Mouse (Mus musculus): Measurements from ENCODE around the gene Krtap22-2. TPM values are rescaled to one million over a fixed set of nuclear protein-coding genes. Genes with fewer than 3 reads are reported as not detected.

The Krtap22-2 gene
- polyA plus RNA-seq, 1 experiment from 2014 or later = not detected

Other genes with a start within 250 kb of the Krtap22-2 start
- not detected in 2 replicates for gene 2310057N15Rik, start 236.6 kb downstream of the Krtap22-2 start, polyA plus RNA-seq (2014; fragmentation: Nextera tagmentation; extraction: Ambion mirVana)
- not detected in 2 replicates for gene Gm5965, start 232.9 kb downstream of the Krtap22-2 start, polyA plus RNA-seq (2014; fragmentation: Nextera tagmentation; extraction: Ambion mirVana)
- gene Gm20741, start 198.5 kb downstream of the Krtap22-2 start, polyA plus RNA-seq (2014; fragmentation: Nextera tagmentation; extraction: Ambion mirVana) = not detected in 2 replicates
- not detected in 2 replicates for gene Krtap15, start 190.5 kb downstream of the Krtap22-2 start, polyA plus RNA-seq (2014; fragmentation: Nextera tagmentation; extraction: Ambion mirVana)
- gene Krtap14, start 184.6 kb downstream of the Krtap22-2 start, polyA plus RNA-seq (2014; fragmentation: Nextera tagmentation; extraction: Ambion mirVana) = not detected in 2 replicates
- not detected in 2 replicates for gene Krtap19-1, start 141.3 kb downstream of the Krtap22-2 start, polyA plus RNA-seq (2014; fragmentation: Nextera tagmentation; extraction: Ambion mirVana)
- not detected in 2 replicates for gene Krtap19-2, start 136.5 kb downstream of the Krtap22-2 start, polyA plus RNA-seq (2014; fragmentation: Nextera tagmentation; extraction: Ambion mirVana)
- not detected in 2 replicates for gene Krtap19-3, start 132.7 kb downstream of the Krtap22-2 start, polyA plus RNA-seq (2014; fragmentation: Nextera tagmentation; extraction: Ambion mirVana)
- not detected in 2 replicates for gene Krtap19-4, start 125.7 kb downstream of the Krtap22-2 start, polyA plus RNA-seq (2014; fragmentation: Nextera tagmentation; extraction: Ambion mirVana)
- gene Krtap19-5, start 114.3 kb downstream of the Krtap22-2 start, polyA plus RNA-seq (2014; fragmentation: Nextera tagmentation; extraction: Ambion mirVana) = not detected in 2 replicates
- not detected in 2 replicates for gene Krtap19-9b, start 78.5 kb downstream of the Krtap22-2 start, polyA plus RNA-seq (2014; fragmentation: Nextera tagmentation; extraction: Ambion mirVana)
- gene Krtap16-3, start 47.9 kb downstream of the Krtap22-2 start, polyA plus RNA-seq (2014; fragmentation: Nextera tagmentation; extraction: Ambion mirVana) = not detected in 2 replicates
- not detected in 2 replicates for gene Gm10229, start 4.5 kb upstream of the Krtap22-2 start, polyA plus RNA-seq (2014; fragmentation: Nextera tagmentation; extraction: Ambion mirVana)
- gene Krtap6-1, start 20.9 kb upstream of the Krtap22-2 start, polyA plus RNA-seq (2014; fragmentation: Nextera tagmentation; extraction: Ambion mirVana) = not detected in 2 replicates
- gene Gm10228, start 30.7 kb upstream of the Krtap22-2 start, polyA plus RNA-seq (2014; fragmentation: Nextera tagmentation; extraction: Ambion mirVana) = not detected in 2 replicates
- not detected in 2 replicates for gene Krtap6-5, start 37.1 kb upstream of the Krtap22-2 start, polyA plus RNA-seq (2014; fragmentation: Nextera tagmentation; extraction: Ambion mirVana)
- not detected in 2 replicates for gene 1110025L11Rik, start 53.2 kb upstream of the Krtap22-2 start, polyA plus RNA-seq (2014; fragmentation: Nextera tagmentation; extraction: Ambion mirVana)
- not detected in 2 replicates for gene Krtap6-3, start 73.3 kb upstream of the Krtap22-2 start, polyA plus RNA-seq (2014; fragmentation: Nextera tagmentation; extraction: Ambion mirVana)
- not detected in 2 replicates for gene Gm6358, start 130.1 kb upstream of the Krtap22-2 start, polyA plus RNA-seq (2014; fragmentation: Nextera tagmentation; extraction: Ambion mirVana)
- not detected in 2 replicates for gene Gm10061, start 140.3 kb upstream of the Krtap22-2 start, polyA plus RNA-seq (2014; fragmentation: Nextera tagmentation; extraction: Ambion mirVana)
- gene Gm9789, start 147.2 kb upstream of the Krtap22-2 start, polyA plus RNA-seq (2014; fragmentation: Nextera tagmentation; extraction: Ambion mirVana) = not detected in 2 replicates
- not detected in 2 replicates for gene Gm7735, start 158.7 kb upstream of the Krtap22-2 start, polyA plus RNA-seq (2014; fragmentation: Nextera tagmentation; extraction: Ambion mirVana)
- gene 1110057P08Rik, start 164.0 kb upstream of the Krtap22-2 start, polyA plus RNA-seq (2014; fragmentation: Nextera tagmentation; extraction: Ambion mirVana) = not detected in 2 replicates
- not detected in 2 replicates for gene Krtap20-2, start 195.1 kb upstream of the Krtap22-2 start, polyA plus RNA-seq (2014; fragmentation: Nextera tagmentation; extraction: Ambion mirVana)